Mouse (Mus musculus) layer of hippocampus, postnatal 25 days (tissue): Measurements from ENCODE around the gene Hoxa4. TPM values are rescaled to one million over a fixed set of nuclear protein-coding genes. Genes with fewer than 3 reads are reported as not detected.

ENCODE experiments used
- DNase-seq, 2 experiments: peaks; one replicate each; pipeline ENCODE4 v3.0.0; 2022; ENCODE audit warnings: mixed read lengths in 2 of 2, low spot score in 1 of 2; ENCODE audit errors: extremely low spot score in 1 of 2
- total RNA-seq, 2 experiments: library from RNA; stranded (reverse); gene quantifications; 2 replicates each; pipeline ENCODE4 v1.2.3; 2021

The Hoxa4 gene
- total RNA-seq, 2 experiments from 2014 or later = not detected

DNA sequence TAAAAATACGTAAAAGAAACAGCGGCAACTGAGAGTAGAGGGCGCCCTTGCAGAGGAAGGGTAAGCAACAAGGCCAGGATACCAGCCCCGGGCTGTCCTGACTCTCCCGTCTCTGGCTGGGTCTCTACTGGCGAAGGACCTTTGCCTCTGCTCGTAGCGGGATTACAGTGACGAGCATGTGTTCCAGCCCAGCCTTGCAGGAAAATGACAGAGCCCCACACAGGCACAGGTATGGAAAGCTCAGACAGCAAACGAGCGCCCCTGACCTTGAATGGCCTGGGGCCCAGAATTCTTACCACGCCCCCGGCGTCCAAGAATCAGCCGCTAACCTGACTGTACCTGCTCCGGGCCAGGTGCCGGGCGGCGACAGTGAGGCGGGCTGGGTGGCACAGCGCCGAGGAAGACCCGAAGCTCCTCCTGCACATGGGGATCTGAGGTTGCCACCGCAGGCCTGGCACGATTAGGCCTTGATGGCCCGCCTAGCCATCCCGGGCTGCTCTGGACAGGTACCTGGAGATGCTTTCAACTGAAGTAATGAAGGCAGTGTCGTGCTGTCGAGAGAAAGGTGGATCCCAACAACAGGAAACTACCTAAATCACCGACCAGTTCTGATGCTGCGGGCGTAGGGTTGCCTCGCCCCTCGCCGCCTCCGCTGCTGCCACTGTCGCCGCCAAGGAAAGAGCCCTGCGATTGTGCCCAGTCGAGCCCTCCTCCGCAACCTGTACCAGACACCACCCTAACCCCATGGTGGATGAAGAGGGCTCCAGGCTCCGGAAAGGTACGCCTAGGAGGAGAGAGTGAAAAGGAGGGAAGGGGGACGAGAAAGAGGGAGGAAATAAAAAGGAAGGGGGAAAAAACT, 38.2 kb upstream of the Hoxa4 start:
- DNase-seq = no peak

DNA sequence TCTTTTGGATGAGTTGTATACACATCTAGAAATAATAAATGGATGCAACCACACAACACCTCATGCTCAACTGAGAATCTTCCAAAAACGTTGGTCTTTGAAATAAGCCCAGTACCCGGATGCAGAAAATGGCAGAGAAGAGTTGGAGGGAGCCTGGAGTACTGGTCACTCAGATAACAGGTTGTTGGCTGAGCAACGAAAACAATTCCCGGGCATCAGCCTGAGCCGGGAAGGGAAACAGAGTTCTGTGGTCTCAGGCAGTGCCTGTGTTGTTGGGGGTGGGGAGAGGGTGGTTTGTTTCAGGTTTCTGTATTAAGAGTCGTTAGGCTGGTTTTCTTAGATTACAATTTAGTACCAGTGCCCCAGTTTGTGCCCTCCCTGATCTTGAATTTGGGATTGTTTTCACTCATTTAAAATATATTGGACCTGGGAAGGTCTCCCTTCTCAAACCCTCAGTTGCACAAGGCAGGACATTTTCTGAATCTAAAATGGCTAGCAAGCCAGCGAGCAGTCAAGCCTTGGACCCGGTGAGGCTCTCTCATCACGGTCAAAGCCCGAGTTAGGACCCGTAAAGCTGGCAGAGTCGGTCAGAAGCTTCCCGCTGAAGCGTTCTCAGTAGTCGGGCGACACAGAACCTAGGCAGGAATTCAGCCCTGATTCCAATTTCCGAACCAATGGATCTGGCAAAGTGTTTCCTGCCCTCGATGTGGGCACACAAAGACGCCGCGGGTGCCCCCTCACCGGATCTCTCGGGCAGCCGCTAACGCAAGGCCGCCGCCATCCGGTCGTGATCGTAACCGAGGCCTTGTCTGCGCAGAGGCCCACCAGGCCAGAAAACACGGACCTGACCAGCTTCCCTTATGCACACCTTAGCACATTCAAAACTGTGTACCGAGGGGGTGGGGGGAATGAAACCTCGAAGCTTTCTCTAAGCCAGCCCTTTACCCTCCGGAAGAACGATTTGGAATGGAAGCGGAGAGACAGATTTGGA, 37.2 kb upstream of the Hoxa4 start:
- no peak for DNase-seq

DNA sequence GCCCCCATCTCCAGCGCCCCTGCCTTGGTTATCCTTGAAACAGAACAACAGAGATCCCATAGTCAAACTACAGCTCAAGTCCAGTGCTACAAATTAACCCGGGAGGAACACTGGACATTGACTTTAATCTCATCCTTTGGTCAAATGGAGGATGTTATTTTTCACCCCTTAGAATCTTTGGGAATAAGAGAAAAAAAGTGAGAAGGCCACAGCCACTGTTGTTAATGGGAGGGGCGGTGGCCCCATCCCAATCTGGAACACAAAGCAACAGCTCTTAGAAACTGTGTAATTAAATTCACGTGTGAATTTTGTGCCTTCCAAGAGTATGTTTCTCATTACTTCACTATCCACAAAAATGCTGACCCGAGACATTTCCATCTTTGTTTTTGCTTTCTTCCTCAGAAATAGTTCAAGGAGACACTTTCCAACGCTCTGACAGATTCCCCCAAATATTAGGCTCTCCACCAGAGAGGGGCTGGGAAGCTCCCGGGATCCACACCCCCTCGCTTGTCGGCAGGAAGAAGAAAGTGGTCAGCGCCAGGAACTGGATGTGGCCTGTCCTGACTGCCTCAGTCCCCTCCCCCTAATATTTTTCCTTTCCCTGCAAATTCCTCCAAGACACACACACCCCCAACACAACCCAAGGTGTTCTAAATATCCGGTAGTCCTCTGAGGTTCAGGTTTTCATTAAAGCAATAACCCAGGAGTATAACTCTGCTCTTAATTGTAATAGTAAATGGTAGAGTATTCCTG, 36.1 kb upstream of the Hoxa4 start:
- DNase-seq = no peak

DNA sequence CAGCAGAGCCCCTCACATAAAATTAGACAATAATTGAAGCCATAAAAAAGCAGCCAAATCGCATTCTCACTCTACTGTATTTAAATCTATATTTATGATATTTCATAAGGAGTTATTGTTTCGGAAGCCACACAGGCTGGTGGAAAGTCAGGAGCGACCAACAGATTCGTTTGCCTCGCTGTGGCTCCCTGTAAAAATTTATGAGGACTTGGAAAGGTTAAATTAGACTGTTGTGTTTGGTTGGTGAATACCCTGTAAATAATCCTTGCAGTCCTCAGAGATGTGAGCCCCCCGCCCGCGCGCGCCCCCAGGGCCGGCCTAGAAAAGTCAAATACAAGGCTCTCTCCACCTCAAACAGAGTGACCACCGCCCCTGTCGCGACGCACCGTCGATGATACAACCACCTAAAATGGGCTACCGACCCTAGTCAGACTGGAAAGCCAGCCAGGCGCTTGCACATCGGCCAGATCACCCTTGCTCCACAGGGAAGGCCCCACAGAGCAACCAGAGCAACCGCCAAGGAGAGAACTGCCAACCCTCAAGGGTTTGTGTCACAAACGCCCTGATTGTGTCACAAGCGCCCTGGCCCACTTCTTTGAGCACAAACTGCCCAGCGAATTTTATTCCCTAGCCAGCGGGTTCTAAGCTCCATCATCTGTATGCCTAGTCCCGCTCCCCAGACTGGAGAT, 35.2 kb upstream of the Hoxa4 start:
- no peak for DNase-seq

DNA sequence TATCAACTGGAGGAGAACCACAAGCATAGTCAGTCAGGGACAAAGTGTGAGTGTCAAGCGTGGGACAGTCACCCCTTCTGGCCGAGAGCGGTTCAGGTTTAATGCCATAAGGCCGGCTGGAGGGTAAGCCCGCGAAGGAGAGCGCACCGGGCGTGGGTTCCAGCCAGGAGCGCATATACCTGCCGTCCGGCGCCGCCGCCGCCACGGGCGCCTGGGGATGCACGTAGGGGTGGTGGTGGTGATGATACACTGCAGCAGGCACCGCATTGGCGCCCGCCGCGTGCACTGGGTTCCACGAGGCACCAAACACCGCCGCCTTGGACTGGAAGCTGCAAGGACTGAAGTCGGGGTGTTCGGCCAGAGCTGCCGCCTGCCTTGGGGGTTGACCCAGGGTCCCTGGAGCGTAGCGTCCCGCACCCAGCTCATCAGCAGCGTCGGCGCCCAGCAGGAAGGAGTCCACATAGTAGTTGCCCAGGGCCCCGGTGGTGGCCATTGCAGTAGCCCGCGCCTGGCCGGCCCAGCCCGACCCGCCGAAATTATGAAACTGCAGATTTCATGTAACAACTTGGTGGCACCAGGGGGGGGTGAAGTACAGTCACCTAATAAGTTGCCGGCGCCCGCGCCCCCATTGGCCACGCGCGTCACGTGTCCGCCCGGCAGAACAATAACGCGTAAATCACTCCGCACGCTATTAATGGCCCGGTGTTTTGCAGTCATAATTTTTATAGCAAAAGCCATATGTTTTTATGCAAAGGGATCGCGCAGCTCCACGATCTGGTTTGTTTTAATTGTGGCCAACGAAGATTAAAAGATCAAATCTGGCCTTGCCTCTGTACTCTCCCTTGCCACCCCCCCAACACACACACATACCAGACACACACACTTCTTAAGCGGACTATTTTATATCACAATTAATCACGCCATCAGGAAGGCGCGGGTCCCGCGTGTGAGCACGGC, 34.3 kb upstream of the Hoxa4 start:
- DNase-seq = no peak

DNA sequence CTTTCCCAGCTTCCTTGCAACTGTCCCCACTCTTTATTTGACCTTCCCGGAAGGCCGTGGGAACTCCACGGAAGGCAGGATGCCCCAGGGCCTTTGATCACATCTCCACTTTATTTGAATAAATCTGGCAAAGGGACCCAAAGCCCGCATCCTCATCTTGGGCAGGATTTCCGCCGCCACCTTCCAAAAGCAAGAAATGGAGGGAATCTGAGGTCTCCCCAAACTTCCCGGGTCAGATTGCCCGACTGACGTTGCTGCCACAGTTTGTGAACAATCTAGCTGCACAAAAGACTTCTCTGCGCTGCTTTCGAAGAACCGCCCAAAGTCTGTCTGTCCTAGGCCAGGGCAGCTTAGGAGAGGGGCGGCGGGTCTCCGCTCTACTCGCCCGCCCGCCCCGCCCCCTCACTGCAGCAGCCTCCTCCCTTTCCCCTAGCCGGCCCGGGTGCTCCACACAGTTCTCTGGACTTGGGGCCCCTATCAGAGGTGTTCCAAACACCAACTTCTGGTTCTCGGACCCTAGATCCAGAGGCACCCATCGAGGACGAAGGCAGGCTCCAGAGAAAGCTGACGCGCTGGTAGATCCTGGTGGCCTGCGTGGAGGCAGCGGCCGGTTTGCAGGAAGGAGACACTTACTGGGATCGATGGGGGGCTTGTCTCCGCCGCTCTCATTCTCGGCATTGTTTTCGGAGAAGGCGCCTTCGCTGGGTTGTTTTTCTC, 33.5 kb upstream of the Hoxa4 start:
- no peak for DNase-seq

DNA sequence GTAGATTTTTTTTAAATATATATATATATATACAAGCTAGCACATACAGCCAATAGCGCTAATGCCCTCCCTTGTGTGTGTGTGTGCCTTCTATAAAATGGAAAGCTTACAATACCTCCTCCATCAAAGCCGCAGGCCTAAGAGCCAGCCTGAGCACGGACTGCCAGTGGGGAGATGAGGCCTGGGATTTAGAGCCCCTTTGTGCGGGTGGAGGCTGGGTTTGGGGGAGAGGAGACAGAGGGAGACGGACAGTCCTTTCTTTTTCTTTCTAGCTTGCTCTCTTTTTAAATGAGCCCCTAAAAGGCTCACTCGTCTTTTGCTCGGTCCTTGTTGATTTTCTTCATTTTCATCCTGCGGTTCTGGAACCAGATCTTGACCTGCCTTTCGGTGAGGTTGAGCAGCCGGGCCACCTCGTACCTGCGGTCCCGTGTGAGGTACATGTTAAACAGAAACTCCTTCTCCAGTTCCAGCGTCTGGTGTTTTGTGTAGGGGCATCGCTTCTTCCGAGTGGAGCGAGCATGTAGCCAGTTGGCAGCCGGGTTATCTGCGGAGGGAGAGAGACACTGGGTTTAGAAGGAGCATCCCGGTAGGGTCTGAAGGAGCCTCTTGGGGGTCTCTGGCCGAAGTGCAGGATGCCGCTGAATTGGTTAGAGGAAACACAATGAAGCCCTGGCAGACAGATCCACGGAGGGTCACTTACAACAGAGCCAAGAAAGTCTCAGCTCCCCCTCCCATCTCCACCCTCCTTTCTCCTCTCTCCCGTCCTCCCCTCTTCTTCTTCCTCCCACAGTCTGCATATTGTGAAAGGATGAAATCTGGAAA, 32.6 kb upstream of the Hoxa4 start:
- no peak for DNase-seq

DNA sequence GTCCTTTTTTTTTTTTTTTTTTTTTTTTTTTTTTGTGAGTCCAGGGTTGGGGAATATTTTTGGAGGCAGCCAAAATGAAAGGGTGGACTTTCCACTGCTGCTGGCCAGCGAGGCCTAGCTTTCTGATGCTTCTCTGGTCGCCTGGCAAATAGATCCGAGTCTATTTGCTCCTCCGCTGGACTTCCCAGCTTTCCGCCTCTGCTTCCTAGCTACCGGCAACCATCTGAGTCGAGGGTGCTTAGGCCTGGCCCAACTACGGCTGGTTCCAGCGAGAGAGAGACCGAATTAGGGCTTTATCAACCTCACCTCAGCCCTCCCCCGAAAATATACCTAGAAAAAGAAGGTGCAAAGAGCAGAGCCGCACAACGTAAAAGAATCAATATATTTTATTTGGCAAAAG, 31.2 kb upstream of the Hoxa4 start:
- DNase-seq = no peak

DNA sequence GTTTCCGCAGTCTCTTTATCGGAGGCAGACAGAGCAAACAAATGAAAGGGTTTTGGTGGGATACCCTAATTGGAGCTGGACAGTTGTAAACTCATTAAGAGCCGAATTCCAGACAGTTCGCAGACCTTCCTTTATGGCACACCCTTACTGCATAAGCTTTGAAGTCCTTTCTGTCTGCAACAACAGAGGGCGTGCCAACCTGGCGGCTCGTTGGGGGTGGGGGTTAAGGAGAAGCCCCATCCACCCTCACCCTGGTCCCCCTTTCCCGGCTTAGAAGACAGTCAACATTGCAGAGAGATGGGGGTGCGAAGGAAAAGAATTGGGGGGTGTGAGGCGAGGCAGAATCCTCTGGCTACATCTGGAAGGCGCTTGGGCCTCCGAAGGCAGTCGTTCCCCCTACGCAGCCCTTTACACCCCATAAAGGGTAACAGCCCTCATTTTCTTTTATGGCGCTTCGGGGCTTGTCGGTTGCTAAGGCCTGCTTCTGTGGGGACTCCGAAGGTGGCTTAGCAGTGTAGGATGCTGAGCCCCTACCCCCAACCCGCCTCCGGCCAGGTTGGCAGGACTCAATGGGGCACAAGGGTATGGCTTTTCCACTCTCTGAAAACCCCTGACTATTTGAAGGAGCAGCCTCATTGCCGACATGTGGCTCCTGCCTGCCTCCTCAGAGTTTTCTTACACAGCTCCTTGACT, 30.6 kb upstream of the Hoxa4 start:
- no peak for DNase-seq

DNA sequence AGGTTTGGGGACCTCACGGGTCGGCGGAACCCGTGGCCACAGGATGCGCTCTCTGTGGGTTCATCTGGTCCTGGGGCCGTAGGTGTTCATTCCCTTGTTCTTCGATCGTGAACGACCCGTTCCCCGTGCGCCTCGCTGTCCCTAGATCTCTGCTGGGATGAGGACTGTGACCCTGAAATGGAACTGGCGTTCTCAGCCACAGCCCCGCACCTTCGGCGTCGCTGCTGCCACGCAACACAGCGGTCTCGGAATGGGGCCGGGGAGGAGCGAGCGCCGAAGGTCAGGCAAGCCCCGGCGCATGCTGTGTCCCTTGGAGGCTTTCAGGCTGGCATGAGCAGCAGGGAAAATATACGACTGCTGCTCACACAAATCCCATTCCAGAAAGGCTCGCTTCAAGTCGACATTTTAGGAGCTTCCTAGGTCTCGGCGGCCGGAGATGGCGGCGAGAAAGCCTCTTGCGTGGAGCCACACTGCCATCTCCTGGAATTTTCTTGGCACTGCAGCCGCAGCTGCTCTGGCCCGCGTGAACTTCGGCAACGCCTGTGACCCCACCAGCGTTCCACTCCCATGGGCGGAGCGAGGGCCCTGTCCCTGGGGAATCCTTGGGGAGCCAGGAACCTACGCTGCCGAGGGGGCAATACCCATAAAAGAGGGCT, 29.9 kb upstream of the Hoxa4 start, which contains the start of gene Hoxa7:
Hoxa7 (minus strand) TSS at position 518 of the 656 bp plus-strand sequence.
- DNase-seq = peak; percentile 70 to 88

DNA sequence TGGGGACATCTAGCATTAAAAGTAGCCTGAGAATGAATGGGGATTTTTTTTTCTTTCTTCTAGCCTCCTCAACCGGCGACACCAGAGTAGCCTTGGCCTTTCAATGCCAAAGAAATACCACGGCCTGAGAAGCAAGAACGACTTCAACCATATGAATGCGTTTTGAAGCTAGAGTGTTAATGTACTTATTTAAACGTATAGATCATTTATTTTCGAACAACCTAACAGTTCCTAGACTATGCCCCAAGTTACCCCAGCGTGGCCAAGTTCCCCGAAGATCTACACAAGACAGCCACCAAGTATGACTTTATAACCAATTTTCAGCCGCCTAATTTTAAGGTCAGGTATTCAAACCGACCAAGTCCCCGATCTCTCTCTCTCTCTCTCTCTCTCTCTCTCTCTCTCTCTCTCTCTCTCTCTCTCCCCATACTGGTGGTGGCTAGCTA, 29.3 kb upstream of the Hoxa4 start:
- DNase-seq = no peak

DNA sequence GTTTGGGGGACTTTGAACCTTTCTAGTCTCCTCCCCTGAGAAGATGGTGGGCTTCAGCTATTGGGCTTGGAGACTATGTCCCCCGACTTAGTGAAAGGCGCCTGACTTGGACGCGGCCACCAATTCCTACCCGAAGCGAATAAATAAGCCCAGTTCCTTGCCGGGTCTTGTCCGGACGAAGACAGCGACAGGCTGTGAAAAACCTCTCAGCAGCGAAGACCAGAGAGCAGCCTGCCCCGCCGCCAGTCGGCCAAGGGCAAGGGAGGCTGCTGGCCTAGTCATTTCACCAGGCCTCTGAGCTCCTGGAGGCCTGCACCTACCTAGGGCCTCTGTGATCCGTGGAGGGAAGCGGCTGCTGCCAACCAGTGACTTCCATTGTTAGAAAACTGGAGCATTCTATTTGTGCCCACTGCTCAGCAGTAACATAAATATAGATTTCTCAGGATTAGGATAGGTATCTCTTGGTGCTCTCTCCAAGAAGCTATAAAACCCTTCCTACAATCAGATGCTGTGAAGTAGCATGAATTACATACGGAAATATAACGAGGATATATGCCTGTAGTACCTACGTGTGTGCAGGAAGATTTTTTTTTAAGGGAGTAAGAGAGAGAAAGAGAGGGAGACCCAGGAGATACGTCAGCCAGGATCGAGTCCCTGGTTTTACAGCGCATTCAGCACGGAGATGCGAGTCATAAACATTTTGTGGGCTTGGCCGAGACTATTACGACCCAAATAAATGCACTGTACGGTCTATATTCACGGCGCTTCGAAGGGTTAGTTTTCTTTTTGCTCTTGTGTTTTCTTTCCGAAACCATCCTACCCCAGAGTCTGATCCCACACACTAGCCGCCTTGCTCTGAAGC, 28.7 kb upstream of the Hoxa4 start:
- DNase-seq = peak in 1 of 2 experiments; percentile 25

DNA sequence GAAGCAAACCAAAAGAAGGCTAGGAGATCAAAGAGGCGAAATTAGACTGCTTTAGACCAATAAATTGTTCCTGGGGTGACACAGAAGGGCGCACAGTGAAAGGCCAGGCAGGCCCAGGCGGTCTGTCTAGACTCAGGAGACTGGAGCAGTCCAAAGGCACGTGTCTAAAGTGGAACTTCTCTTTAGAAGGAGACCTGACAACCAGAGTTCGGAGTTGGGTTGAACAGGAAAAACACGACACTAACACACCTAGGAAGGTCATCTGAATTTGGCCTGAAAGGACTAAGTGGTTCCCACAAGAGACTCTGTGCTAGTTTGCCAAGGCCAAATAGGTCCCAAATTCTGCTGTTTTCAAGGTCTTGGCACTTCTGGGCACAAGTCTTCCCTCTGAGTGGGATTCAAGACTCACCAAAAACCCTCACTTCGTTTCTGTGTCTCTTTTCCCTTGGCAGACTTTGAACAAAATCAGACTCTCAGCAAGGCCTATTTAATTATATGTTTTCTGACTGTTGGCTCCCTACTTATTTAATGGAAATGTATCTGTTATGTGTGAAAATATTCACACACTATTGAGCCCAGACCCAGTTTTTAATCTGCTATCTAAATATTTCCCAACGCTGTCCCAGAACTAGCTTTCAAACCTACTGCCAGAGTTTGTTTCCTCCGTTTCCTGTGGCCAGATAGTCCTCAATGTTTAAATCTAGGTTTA, 27.8 kb upstream of the Hoxa4 start:
- no peak for DNase-seq

DNA sequence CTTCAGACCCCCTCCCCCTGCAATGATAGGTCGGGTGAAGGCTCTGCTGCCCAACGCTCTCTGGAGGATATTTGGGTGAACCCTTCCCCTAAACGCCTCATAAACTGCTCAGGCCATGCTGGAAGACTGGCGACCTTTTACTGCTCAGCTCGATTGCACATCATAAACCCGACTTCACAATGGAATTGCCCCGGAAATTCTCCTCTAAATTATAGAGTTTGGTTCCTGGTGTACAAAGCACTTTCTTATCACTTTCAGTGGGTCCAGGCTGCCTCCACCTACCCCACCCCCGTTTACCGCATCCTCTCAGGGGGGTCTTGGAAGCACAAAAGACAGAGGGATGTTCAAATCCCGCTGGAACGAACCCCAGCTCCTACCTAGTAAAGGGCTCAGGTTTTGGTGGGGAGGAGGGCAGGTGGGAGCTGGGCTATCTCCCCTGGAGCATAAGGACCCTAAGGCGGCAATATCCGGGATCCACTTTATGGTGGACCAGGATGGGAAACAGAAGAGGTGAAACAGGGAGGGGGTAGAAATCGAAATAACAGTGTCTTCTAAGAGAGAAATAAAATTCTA, 27.2 kb upstream of the Hoxa4 start:
- DNase-seq = no peak
